Mouse (Mus musculus) stomach, embryonic 14.5 days (tissue): ENCODE results near the gene Rasl10b. TPM values are rescaled to one million over a fixed set of nuclear protein-coding genes. Genes with fewer than 3 reads are reported as not detected.
A peak's percentile ranks its signal among the peaks of the same experiment; 100 is the strongest.

ENCODE experiments used
- ATAC-seq: fragments of 200-750 bp; cut with Nextera tagmentation; 2 replicates; pipeline ENCODE4 v1.8.0; 2017; ENCODE audit warnings: low read depth, moderate TSS enrichment; ENCODE audit not compliant: insufficient number of reproducible peaks, insufficient read depth, low FRiP score
- H3K27ac ChIP-seq: fragments of 300-500 bp; sonication (generic); 2 replicates; pipeline ENCODE4 v1.5.1; 2014; ENCODE audit warnings: mild to moderate bottlenecking, low read length, moderate library complexity, mixed read lengths
- H3K27me3 ChIP-seq: fragments of 300-500 bp; sonication (generic); 2 replicates; pipeline ENCODE4 v1.6.1; 2014; ENCODE audit warnings: low read length, control low read depth, mixed read lengths; ENCODE audit not compliant: control insufficient read depth, insufficient read depth
- H3K36me3 ChIP-seq: fragments of 300-500 bp; sonication (generic); 2 replicates; pipeline ENCODE4 v1.6.1; 2014; ENCODE audit warnings: mild to moderate bottlenecking, control low read depth, low read length, moderate library complexity, mixed read lengths; ENCODE audit not compliant: control insufficient read depth, insufficient read depth
- H3K4me1 ChIP-seq: fragments of 300-500 bp; sonication (generic); 2 replicates; pipeline ENCODE4 v1.6.1; 2014; ENCODE audit warnings: low read length, control low read depth, mixed read lengths; ENCODE audit not compliant: control insufficient read depth, insufficient read depth
- H3K4me2 ChIP-seq: fragments of 300-500 bp; sonication (generic); replicated peaks from 2 replicates; pipeline ENCODE4 v1.6.1; 2014; ENCODE audit warnings: low read depth, low read length, control low read depth
- H3K4me3 ChIP-seq: fragments of 300-500 bp; sonication (generic); 2 replicates; pipeline ENCODE4 v1.5.1; 2014; ENCODE audit warnings: low read depth, low read length, control low read depth
- H3K9ac ChIP-seq: fragments of 300-500 bp; sonication (generic); replicated peaks from 2 replicates; pipeline ENCODE4 v1.6.1; 2014; ENCODE audit warnings: low read depth, mild to moderate bottlenecking, control low read depth, low read length, moderate library complexity, mixed read lengths
- H3K9me3 ChIP-seq: fragments of 300-500 bp; sonication (generic); 2 replicates; pipeline ENCODE4 v1.6.1; 2016; ENCODE audit warnings: low read depth, low read length, control low read depth; ENCODE audit not compliant: control insufficient read depth
- WGBS: fragments of 180-500 bp; shearing (Covaris S2); extraction: QIAGEN DNeasy Blood & Tissue Kit; methylation state at CpG from one replicate; pipeline ENCODE4 v1.1.7; 2014; 5-methylcytosine and 5-hydroxymethylcytosine counted together
- polyA plus RNA-seq: library from polyadenylated mRNA; unstranded; fragments of >200 nt; fragmentation: Nextera tagmentation; extraction: Ambion mirVana; gene quantifications from 2 replicates; pipeline ENCODE4 v1.2.1, GENCODE M21; 2014

Gene Rasl10b
- polyA plus RNA-seq, 1 experiment from 2014 or later, result 0.62 TPM

DNA sequence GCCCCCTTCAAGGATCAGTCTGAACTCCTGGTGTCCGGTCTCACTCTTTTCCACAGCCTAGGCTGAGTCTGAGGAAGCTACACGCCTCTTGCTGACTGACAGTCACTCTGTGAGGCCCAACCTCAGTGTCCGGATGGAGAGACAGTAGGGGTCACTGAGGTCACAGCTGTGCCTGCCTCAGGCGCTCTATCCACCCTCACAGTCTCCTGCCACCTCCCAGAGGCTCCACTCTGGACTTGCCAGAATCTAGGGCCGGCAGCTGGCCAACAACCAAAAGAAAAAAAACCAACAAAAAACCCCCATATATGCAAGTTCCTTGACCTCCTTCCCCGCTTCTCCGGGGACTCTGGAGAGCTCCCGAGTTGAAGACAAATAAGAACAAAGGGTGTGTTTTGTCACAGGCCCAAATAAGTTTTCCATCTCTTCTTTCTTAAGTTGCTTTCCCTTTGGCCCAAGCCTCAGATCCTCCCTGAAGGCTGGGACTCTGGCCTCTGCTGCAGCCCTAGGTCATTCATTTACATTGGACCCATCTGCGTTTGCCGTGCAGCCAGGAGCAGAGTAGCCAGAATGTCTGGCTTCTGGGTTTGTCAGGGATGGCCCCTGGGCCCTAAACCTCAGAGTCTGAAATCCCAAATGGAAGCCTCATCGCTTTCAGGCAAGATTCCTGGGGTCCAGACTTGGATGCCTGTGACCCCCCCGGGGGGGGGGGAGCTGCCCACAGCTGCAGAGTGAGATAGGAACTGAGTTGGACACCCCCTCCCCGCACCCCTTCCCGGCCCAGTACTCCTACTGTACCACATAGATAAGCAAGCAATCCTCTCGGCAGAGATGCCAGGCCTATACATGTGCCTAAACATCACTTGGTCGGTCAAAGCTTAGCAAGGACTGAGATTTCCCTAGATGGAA is 39.3 kb downstream of the Rasl10b start:
- WGBS, result 42% methylated on average over 16 of the region's 16 CpGs
- H3K4me2 ChIP-seq, result no peak overlapping the region
- 0 out of 2 replicates have a peak, but pooled peaks cover 2% of the 10 kb centered on the region for H3K27me3 ChIP-seq
- H3K27ac ChIP-seq, result peak overlapping the region; percentile 33; the same call in 1 of the 2 replicates
- H3K9ac ChIP-seq, result no peak overlapping the region
- no peak overlapping the region for H3K4me3 ChIP-seq
- H3K36me3 ChIP-seq, result no peaks in the 10 kb centered on the region
- no peaks in the 10 kb centered on the region for H3K9me3 ChIP-seq
- no peak; the same call in 1 of the 2 replicates for ATAC-seq
- H3K4me1 ChIP-seq, result peaks cover 21% of the 10 kb centered on the region; the same call in 1 of the 2 replicates

DNA sequence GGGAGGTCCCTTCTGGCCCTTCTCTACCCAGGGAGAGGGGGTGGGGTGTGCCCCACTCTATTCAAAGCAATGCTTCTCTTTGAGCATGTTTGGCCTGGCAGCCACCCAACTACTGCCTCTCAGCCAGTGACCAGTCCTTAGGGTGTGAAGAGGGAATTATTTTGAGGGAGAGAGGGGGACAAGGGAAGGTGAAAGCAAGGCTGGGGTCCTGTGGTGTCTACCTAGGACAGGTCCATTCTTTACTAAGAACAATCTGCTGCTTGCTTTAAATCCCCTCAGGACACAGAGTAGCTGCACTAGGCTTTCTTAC is 39.9 kb downstream of the Rasl10b start:
- Histone ChIP-seq H3K36me3 (no peaks in the 10 kb centered on the region), H3K4me3 (no peak overlapping the region), H3K9ac (no peak overlapping the region), H3K27me3 (0 out of 2 replicates have a peak, but pooled peaks cover 2% of the 10 kb centered on the region), H3K4me2 (no peak overlapping the region), H3K4me1 (peaks cover 21% of the 10 kb centered on the region; the same call in 1 of the 2 replicates), H3K27ac (peak overlapping the region; percentile 33; the same call in 1 of the 2 replicates), H3K9me3 (no peaks in the 10 kb centered on the region)
- ATAC-seq, result no peak

DNA sequence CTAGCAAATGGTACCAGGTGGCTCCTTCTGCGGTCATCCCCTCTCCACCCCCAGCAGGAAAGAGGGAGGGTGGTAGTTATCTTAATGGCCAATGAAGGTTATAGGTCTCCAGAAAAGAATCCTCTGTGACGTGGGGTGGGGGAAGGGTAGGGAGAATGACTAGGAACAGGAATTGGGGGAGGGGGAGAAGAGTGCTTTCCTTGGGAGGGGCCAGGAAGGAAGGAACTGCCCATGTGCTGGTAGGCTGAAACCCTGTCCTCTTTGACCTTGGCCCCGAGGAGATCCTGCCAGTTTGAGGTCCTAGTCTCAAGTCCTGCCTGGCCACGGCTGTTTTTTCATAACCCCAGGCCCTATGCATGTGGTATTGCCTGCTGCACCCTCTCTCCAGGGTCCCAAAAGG is 40.4 kb downstream of the Rasl10b start:
- no peaks in the 10 kb centered on the region for H3K36me3 ChIP-seq
- no peak overlapping the region for H3K4me2 ChIP-seq
- H3K27me3 ChIP-seq, result 0 out of 2 replicates have a peak, but pooled peaks cover 2% of the 10 kb centered on the region
- WGBS, result 20% methylated on average over 4 of the region's 4 CpGs
- no peak overlapping the region for H3K9ac ChIP-seq
- ATAC-seq, result no peak
- H3K27ac ChIP-seq, result no peak overlapping the region
- no peaks in the 10 kb centered on the region for H3K9me3 ChIP-seq
- H3K4me1 ChIP-seq, result peaks cover 22% of the 10 kb centered on the region
- H3K4me3 ChIP-seq, result no peak overlapping the region

DNA sequence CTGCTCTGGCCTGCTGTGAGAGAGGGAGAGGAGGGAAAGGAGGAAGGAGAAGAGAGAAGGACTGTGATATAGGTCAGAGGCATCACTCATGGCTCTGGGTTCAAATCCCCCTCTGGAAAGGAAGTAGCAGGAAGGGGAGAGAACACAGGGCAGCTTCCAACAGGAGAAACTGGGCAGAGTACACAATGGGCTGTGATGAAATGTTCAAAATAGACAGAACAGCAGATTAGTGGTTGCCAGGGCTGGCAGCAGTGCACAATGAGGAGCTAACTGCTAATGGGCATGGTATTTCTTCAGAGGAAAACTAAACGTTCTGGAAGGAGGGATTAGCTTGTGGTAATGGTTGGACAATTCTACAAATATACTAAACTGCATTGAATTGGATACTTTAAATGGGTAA is 41.6 kb downstream of the Rasl10b start:
- H3K4me2 ChIP-seq, result no peak overlapping the region
- no peaks in the 10 kb centered on the region for H3K9me3 ChIP-seq
- no peak for ATAC-seq
- no peak overlapping the region for H3K4me3 ChIP-seq
- no peak overlapping the region for H3K9ac ChIP-seq
- WGBS, result 36% methylated on average over 1 of the region's 1 CpGs
- H3K27me3 ChIP-seq, result no peaks in the 10 kb centered on the region
- peaks cover 25% of the 10 kb centered on the region for H3K4me1 ChIP-seq
- no peak overlapping the region for H3K27ac ChIP-seq
- no peaks in the 10 kb centered on the region for H3K36me3 ChIP-seq

DNA sequence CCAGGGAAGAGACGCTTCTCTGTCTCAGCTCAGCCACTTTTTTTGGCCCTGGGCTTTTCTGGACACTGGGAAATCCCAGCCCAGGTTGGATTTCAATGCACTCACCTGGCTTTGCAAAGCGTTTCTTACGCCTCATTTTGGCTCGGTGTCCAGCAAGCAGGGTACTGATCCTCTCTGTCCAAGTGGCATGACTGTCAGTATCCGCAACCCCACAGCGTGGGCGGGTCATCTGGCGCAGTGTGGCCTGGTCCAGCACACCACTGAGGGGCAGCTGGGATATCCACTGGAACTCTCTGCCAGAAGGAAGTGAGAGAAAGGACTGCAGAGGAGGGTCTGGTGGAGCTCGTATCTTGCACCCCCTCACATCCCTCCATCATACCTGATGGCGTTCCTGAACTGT is 42.3 kb downstream of the Rasl10b start:
- no peaks in the 10 kb centered on the region for H3K9me3 ChIP-seq
- no peak overlapping the region for H3K4me2 ChIP-seq
- H3K4me1 ChIP-seq, result peaks cover 29% of the 10 kb centered on the region
- H3K4me3 ChIP-seq, result no peak overlapping the region
- WGBS, result 84% methylated on average over 10 of the region's 10 CpGs
- H3K9ac ChIP-seq, result no peak overlapping the region
- H3K27ac ChIP-seq, result no peak overlapping the region
- no peak for ATAC-seq
- H3K27me3 ChIP-seq, result no peaks in the 10 kb centered on the region
- H3K36me3 ChIP-seq, result no peaks in the 10 kb centered on the region

DNA sequence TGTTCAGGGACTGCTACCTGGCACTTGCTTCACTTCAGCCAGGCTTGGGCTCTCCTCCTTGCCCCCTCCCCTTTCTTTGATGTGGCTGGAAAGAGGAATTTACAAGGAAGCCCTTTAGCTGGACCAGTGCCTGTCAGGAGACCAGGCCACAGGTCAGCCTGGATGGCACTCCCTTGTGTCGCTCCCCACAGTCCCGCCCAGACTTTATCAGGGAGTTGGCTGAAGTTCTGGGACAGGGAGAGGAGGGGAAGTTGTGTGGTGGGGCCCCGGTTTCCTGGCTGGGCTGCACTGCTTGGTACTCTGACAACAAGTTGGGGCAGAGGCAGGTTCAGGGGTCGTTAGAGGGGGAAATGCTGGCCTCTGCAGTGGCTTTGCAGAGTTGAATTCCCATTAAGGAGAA is 45.6 kb downstream of the Rasl10b start:
- no peak for ATAC-seq
- H3K4me2 ChIP-seq, result no peak overlapping the region
- no peaks in the 10 kb centered on the region for H3K36me3 ChIP-seq
- H3K9me3 ChIP-seq, result no peaks in the 10 kb centered on the region
- peaks cover 24% of the 10 kb centered on the region for H3K4me1 ChIP-seq
- 10% methylated on average over 4 of the region's 4 CpGs for WGBS
- H3K4me3 ChIP-seq, result no peak overlapping the region
- peak overlapping the region; percentile 61; the same call in 1 of the 2 replicates for H3K27ac ChIP-seq
- H3K9ac ChIP-seq, result 0 out of 2 replicates have a peak overlapping the region, but pooled peaks have one; percentile 10
- H3K27me3 ChIP-seq, result no peaks in the 10 kb centered on the region

DNA sequence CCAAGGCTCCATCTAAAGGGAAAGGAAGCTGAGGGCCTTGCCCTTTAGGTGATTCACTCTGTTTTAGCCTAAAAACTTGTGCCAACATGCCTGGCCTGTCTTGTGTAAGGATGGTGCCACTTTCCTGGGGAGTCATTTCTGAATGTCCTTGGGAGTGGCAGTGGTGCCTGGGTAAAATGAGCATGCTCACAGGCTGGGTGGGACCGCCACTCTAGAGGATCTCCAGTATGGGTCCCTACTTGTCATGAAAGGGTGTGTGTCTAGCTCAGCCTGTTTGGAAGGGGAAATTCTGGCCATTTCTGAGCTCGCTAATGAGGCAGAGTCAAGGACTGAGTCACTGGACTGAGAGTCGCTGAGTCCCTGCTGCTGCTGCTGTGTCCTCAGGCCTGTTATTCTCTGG is 46.7 kb downstream of the Rasl10b start:
- no peak overlapping the region for H3K9ac ChIP-seq
- H3K36me3 ChIP-seq, result no peaks in the 10 kb centered on the region
- peak; percentile 14; the same call in 1 of the 2 replicates for ATAC-seq
- peaks cover 24% of the 10 kb centered on the region for H3K4me1 ChIP-seq
- no peaks in the 10 kb centered on the region for H3K9me3 ChIP-seq
- H3K4me2 ChIP-seq, result no peak overlapping the region
- peak overlapping the region; percentile 52; the same call in 1 of the 2 replicates for H3K27ac ChIP-seq
- no peaks in the 10 kb centered on the region for H3K27me3 ChIP-seq
- no peak overlapping the region for H3K4me3 ChIP-seq
- WGBS, result 67% methylated on average over 3 of the region's 3 CpGs

DNA sequence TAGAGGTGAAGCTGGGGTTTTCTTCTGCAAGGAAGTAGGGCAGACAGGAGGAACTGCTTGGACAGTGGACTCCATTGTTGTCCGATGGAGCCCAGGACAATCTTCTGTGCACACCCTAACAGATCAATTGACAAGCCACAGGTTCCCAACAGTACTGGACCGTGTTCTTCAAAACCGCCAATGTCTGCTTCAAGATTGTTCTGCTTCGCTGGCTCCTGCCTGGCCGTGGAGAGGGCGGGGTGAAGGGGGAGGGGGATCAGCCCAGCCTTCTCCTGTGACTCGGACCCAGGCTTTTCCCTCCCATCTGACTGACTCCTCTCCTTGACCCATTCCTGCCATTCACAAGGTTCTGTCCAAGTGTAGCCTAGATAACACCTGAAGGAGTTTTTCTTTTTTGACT is 48.3 kb downstream of the Rasl10b start:
- Histone ChIP-seq H3K4me1 (peaks cover 24% of the 10 kb centered on the region), H3K9ac (no peak overlapping the region), H3K9me3 (no peaks in the 10 kb centered on the region), H3K27ac (no peak overlapping the region; the same call in 1 of the 2 replicates), H3K4me2 (no peak overlapping the region), H3K27me3 (no peaks in the 10 kb centered on the region), H3K36me3 (no peaks in the 10 kb centered on the region), H3K4me3 (no peak overlapping the region)
- no peak for ATAC-seq
- 54% methylated on average over 7 of the region's 7 CpGs for WGBS
